Mouse (Mus musculus) lung, adult 2 months (tissue): ENCODE measurements around the gene Nectin4.

Experiments
- CTCF ChIP-seq: fragments of 200-500 bp; IDR thresholded peaks from 2 replicates; pipeline ENCODE4 v1.5.1; 2011; ENCODE audit warnings: mild to moderate bottlenecking, low read length, control low read depth; ENCODE audit not compliant: insufficient read depth
- POLR2A ChIP-seq: fragments of 200-500 bp; IDR thresholded peaks from 2 replicates; pipeline ENCODE4 v1.6.1; 2011; ENCODE audit warnings: low read depth, mild to moderate bottlenecking, control low read depth, low read length, borderline replicate concordance; ENCODE audit errors: extremely low read depth

DNA sequence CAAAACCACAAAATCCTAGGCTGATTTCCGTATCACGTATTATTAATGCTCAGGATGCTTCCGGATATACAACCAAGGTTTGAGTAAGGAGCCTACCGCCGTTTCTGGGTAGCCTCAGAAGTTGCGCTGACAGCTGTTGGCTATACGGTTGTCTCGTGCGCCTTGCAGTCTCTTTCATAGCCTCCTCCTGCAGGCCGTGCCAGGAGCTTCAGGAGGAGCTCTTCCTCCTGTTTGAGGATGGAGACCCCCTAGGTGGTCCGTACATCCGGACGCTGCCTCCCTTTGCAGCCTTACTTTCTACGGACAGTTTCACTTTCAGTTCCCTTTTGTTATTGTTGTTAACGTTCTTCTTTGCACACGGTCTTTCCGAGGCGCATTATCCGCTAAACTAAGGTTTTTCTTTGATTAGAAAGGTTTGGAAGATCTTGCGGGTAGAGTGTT is 42.1 kb downstream of the Nectin4 start:
- TF ChIP-seq POLR2A (peak; percentile 53; the same call in 1 of the 2 replicates), CTCF (no peak)
